Mouse (Mus musculus) limb, embryonic 11.5 days (tissue): ENCODE measurements around the gene Ssbp4. TPM values are rescaled to one million over a fixed set of nuclear protein-coding genes. Genes with fewer than 3 reads are reported as not detected.

Source experiments
- ATAC-seq: fragments of 200-750 bp; cut with Nextera tagmentation; 2 replicates; pipeline ENCODE4 v1.8.0; 2017; ENCODE audit warnings: low read depth; ENCODE audit not compliant: insufficient number of reproducible peaks, low FRiP score, low TSS enrichment
- DNase-seq: peaks from one replicate; pipeline ENCODE4 v3.0.0-alpha.2; 2015; ENCODE audit warnings: low spot score
- H3K27ac ChIP-seq: fragments of 300-500 bp; sonication (generic); replicated peaks from 2 replicates; pipeline ENCODE4 v1.5.1; 2014; ENCODE audit warnings: low read depth, mild to moderate bottlenecking, low read length
- H3K27me3 ChIP-seq: fragments of 300-500 bp; sonication (generic); 2 replicates; pipeline ENCODE4 v1.6.1; 2014; ENCODE audit warnings: mild to moderate bottlenecking, low read length, mixed read lengths; ENCODE audit not compliant: control insufficient read depth, insufficient read depth
- H3K36me3 ChIP-seq: fragments of 300-500 bp; sonication (generic); 2 replicates; pipeline ENCODE4 v1.6.1; 2014; ENCODE audit warnings: mild to moderate bottlenecking, low read length, moderate library complexity, mixed read lengths; ENCODE audit not compliant: control insufficient read depth, insufficient read depth
- H3K4me1 ChIP-seq: fragments of 300-500 bp; sonication (generic); 2 replicates; pipeline ENCODE4 v1.6.1; 2014; ENCODE audit warnings: low read length, mixed read lengths; ENCODE audit not compliant: control insufficient read depth, insufficient read depth
- H3K4me2 ChIP-seq: fragments of 300-500 bp; sonication (generic); 2 replicates; pipeline ENCODE4 v1.6.1; 2014; ENCODE audit warnings: low read depth, mild to moderate bottlenecking, moderate library complexity; ENCODE audit not compliant: severe bottlenecking
- H3K4me3 ChIP-seq: fragments of 300-500 bp; sonication (generic); 2 replicates; pipeline ENCODE4 v1.5.1; 2014; ENCODE audit warnings: low read depth, low read length
- H3K9ac ChIP-seq: fragments of 300-500 bp; sonication (generic); 2 replicates; pipeline ENCODE4 v1.6.1; 2014; ENCODE audit warnings: mild to moderate bottlenecking, low read length
- H3K9me3 ChIP-seq: fragments of 300-500 bp; sonication (generic); 2 replicates; pipeline ENCODE4 v1.6.1; 2016; ENCODE audit warnings: low read length; ENCODE audit not compliant: control insufficient read depth
- WGBS: fragments of 180-500 bp; shearing (Covaris S2); extraction: QIAGEN DNeasy Blood & Tissue Kit; methylation state at CpG from one replicate; pipeline ENCODE4 v1.1.7; 2014; 5-methylcytosine and 5-hydroxymethylcytosine counted together
- polyA plus RNA-seq: library from polyadenylated mRNA; unstranded; fragments of >200 nt; fragmentation: Nextera tagmentation; extraction: Ambion mirVana; gene quantifications from 2 replicates; pipeline ENCODE4 v1.2.1, GENCODE M21; 2014

Gene Ssbp4
- polyA plus RNA-seq, 1 experiment from 2014 or later: 177 TPM

GRCm38 (mm10) chr8:70600473-70601270, 8.0 kb downstream of the Ssbp4 start:
- H3K36me3 ChIP-seq: peaks cover 22% of the 10 kb centered on the region
- H3K9me3 ChIP-seq: no peaks in the 10 kb centered on the region
- H3K4me2 ChIP-seq: peak overlapping the region; percentile 42
- peaks cover 47% of the 10 kb centered on the region for H3K4me1 ChIP-seq
- WGBS: 15% methylated on average over 10 of the region's 10 CpGs
- peak overlapping the region; percentile 32; the same call in 1 of the 2 replicates for H3K9ac ChIP-seq
- 0 out of 2 replicates have a peak, but pooled peaks cover 2% of the 10 kb centered on the region for H3K27me3 ChIP-seq
- peak overlapping the region; percentile 88 for H3K27ac ChIP-seq
- no peak for ATAC-seq
- peak overlapping the region; percentile 5; the same call in 1 of the 2 replicates for H3K4me3 ChIP-seq
- DNase-seq: peak; percentile 72

GRCm38 (mm10) chr8:70599507-70600290, 9.0 kb downstream of the Ssbp4 start:
- WGBS: 85% methylated on average over 12 of the region's 12 CpGs
- Histone ChIP-seq H3K27ac (no peak overlapping the region; the same call in 1 of the 2 replicates), H3K36me3 (peaks cover 22% of the 10 kb centered on the region)

GRCm38 (mm10) chr8:70598722-70599121, 9.9 kb downstream of the Ssbp4 start:
- H3K27ac ChIP-seq: peak overlapping the region; percentile 36; the same call in 1 of the 2 replicates
- no peaks in the 10 kb centered on the region for H3K9me3 ChIP-seq
- DNase-seq (peak; percentile 60), ATAC-seq (no peak)
- H3K4me1 ChIP-seq: peaks cover 53% of the 10 kb centered on the region
- 17% methylated on average over 10 of the region's 10 CpGs for WGBS
- H3K9ac ChIP-seq: peak overlapping the region; percentile 72; the same call in 1 of the 2 replicates
- H3K27me3 ChIP-seq: 0 out of 2 replicates have a peak, but pooled peaks cover 2% of the 10 kb centered on the region
- H3K4me2 ChIP-seq: peak overlapping the region; percentile 92
- peak overlapping the region; percentile 41 for H3K4me3 ChIP-seq
- peaks cover 22% of the 10 kb centered on the region for H3K36me3 ChIP-seq

More at GRCm38 (mm10) chr8:70599507-70600290, 9.0 kb downstream of the Ssbp4 start:
- DNase-seq (no peak), ATAC-seq (no peak)
- Histone ChIP-seq H3K27me3 (0 out of 2 replicates have a peak, but pooled peaks cover 2% of the 10 kb centered on the region), H3K9ac (0 out of 2 replicates have a peak overlapping the region, but pooled peaks have one; percentile 22), H3K4me3 (no peak overlapping the region), H3K4me2 (no peak overlapping the region), H3K4me1 (peaks cover 54% of the 10 kb centered on the region), H3K9me3 (no peaks in the 10 kb centered on the region)

GRCm38 (mm10) chr8:70598283-70598682, 10.4 kb downstream of the Ssbp4 start:
- H3K27ac ChIP-seq: 0 out of 2 replicates have a peak overlapping the region, but pooled peaks have one; percentile 39
- DNase-seq: peak; percentile 91
- ATAC-seq: no peak
- no peaks in the 10 kb centered on the region for H3K9me3 ChIP-seq
- H3K27me3 ChIP-seq: 0 out of 2 replicates have a peak, but pooled peaks cover 2% of the 10 kb centered on the region
- peaks cover 22% of the 10 kb centered on the region for H3K36me3 ChIP-seq
- H3K4me1 ChIP-seq: peaks cover 57% of the 10 kb centered on the region
- peak overlapping the region; percentile 72 for H3K9ac ChIP-seq
- peak overlapping the region; percentile 41 for H3K4me3 ChIP-seq
- 2% methylated on average over 29 of the region's 29 CpGs for WGBS
- H3K4me2 ChIP-seq: peak overlapping the region; percentile 92

- H3K4me2 ChIP-seq: peak overlapping the region; percentile 92
- ATAC-seq: no peak
- H3K4me3 ChIP-seq: peak overlapping the region; percentile 41
- WGBS: 9% methylated on average over 24 of the region's 68 CpGs
- peaks cover 60% of the 10 kb centered on the region for H3K4me1 ChIP-seq
- H3K36me3 ChIP-seq: peaks cover 20% of the 10 kb centered on the region
- H3K27me3 ChIP-seq: 0 out of 2 replicates have a peak, but pooled peaks cover 2% of the 10 kb centered on the region
- peak overlapping the region; percentile 72 for H3K9ac ChIP-seq
- peak overlapping the region; percentile 39; the same call in 1 of the 2 replicates for H3K27ac ChIP-seq
- DNase-seq: peak; percentile 56
- H3K9me3 ChIP-seq: no peaks in the 10 kb centered on the region
Measured at GRCm38 (mm10) chr8:70597417-70598272, 11.0 kb downstream of the Ssbp4 start.

- H3K27ac ChIP-seq: no peak overlapping the region
- ATAC-seq (no peak), DNase-seq (peak; percentile 49)
- 84% methylated on average over 17 of the region's 17 CpGs for WGBS
- H3K4me1 ChIP-seq: peaks cover 60% of the 10 kb centered on the region
- no peak overlapping the region for H3K4me2 ChIP-seq
- no peaks in the 10 kb centered on the region for H3K9me3 ChIP-seq
- H3K4me3 ChIP-seq: no peak overlapping the region
- 0 out of 2 replicates have a peak, but pooled peaks cover 2% of the 10 kb centered on the region for H3K27me3 ChIP-seq
- H3K9ac ChIP-seq: no peak overlapping the region
- peaks cover 14% of the 10 kb centered on the region for H3K36me3 ChIP-seq
Measured at GRCm38 (mm10) chr8:70596775-70597416, 11.8 kb downstream of the Ssbp4 start.

- peaks cover 11% of the 10 kb centered on the region for H3K36me3 ChIP-seq
- H3K27ac ChIP-seq: no peak overlapping the region
- 0 out of 2 replicates have a peak, but pooled peaks cover 2% of the 10 kb centered on the region for H3K27me3 ChIP-seq
- DNase-seq (no peak), ATAC-seq (no peak)
- 94% methylated on average over 18 of the region's 18 CpGs for WGBS
- H3K4me3 ChIP-seq: no peak overlapping the region
- H3K9me3 ChIP-seq: no peaks in the 10 kb centered on the region
- peak overlapping the region; percentile 22; the same call in 1 of the 2 replicates for H3K9ac ChIP-seq
- H3K4me1 ChIP-seq: peaks cover 55% of the 10 kb centered on the region
- H3K4me2 ChIP-seq: no peak overlapping the region
Measured at GRCm38 (mm10) chr8:70596216-70596615, 12.5 kb downstream of the Ssbp4 start.
